Mouse (Mus musculus) heart, embryonic 11.5 days (tissue): ENCODE results near the gene Med16. TPM values are rescaled to one million over a fixed set of nuclear protein-coding genes. Genes with fewer than 3 reads are reported as not detected.

Experiments used
- ATAC-seq: fragments of 200-750 bp; cut with Nextera tagmentation; replicated peaks from 2 replicates; pipeline ENCODE4 v1.8.0; 2017; ENCODE audit warnings: moderate library complexity; ENCODE audit not compliant: insufficient number of reproducible peaks, low FRiP score, low TSS enrichment
- H3K27ac ChIP-seq: fragments of 300-500 bp; sonication (generic); 2 replicates; pipeline ENCODE4 v1.5.1; 2014; ENCODE audit warnings: mild to moderate bottlenecking, low read depth, low read length
- H3K27me3 ChIP-seq: fragments of 300-500 bp; sonication (generic); 2 replicates; pipeline ENCODE4 v1.6.1; 2014; ENCODE audit warnings: mild to moderate bottlenecking, low read length, mixed read lengths; ENCODE audit not compliant: control insufficient read depth, insufficient read depth
- H3K36me3 ChIP-seq: fragments of 300-500 bp; sonication (generic); 2 replicates; pipeline ENCODE4 v1.6.1; 2014; ENCODE audit warnings: mild to moderate bottlenecking, low read length, moderate library complexity, mixed read lengths; ENCODE audit not compliant: control insufficient read depth, insufficient read depth
- H3K4me1 ChIP-seq: fragments of 300-500 bp; sonication (generic); 2 replicates; pipeline ENCODE4 v1.6.1; 2014; ENCODE audit warnings: low read length; ENCODE audit not compliant: control insufficient read depth, insufficient read depth
- H3K4me2 ChIP-seq: fragments of 300-500 bp; sonication (generic); 2 replicates; pipeline ENCODE4 v1.6.1; 2014; ENCODE audit warnings: mild to moderate bottlenecking, moderate library complexity
- H3K4me3 ChIP-seq: fragments of 300-500 bp; sonication (generic); 2 replicates; pipeline ENCODE4 v1.5.1; 2014; ENCODE audit warnings: low read depth, low read length
- H3K9ac ChIP-seq: fragments of 300-500 bp; sonication (generic); 2 replicates; pipeline ENCODE4 v1.6.1; 2014; ENCODE audit warnings: mild to moderate bottlenecking, low read depth, low read length, moderate library complexity
- H3K9me3 ChIP-seq: fragments of 300-500 bp; sonication (generic); replicated peaks from 2 replicates; pipeline ENCODE4 v1.6.1; 2016; ENCODE audit warnings: low read length; ENCODE audit not compliant: control insufficient read depth
- WGBS: fragments of 180-500 bp; shearing (Covaris S2); extraction: QIAGEN DNeasy Blood & Tissue Kit; methylation state at CpG from one replicate; pipeline ENCODE4 v1.1.7; 2014; ENCODE audit not compliant: insufficient replicate concordance; 5-methylcytosine and 5-hydroxymethylcytosine counted together
- polyA plus RNA-seq: library from polyadenylated mRNA; unstranded; fragments of >200 nt; fragmentation: Nextera tagmentation; extraction: Ambion mirVana; gene quantifications from 2 replicates; pipeline ENCODE4 v1.2.1, GENCODE M21; 2014

Gene Med16
- polyA plus RNA-seq, 1 experiment from 2014 or later, result 30.9 TPM

GRCm38 (mm10) chr10:79864351-79865188, 44.2 kb downstream of the Med16 start:
- Histone ChIP-seq H3K27me3 (no peaks in the 10 kb centered on the region), H3K36me3 (peaks cover 36% of the 10 kb centered on the region), H3K4me2 (no peak overlapping the region), H3K4me1 (no peaks in the 10 kb centered on the region), H3K9ac (no peak overlapping the region), H3K27ac (no peak overlapping the region), H3K4me3 (no peak overlapping the region), H3K9me3 (no peaks in the 10 kb centered on the region)
- ATAC-seq, result 0 out of 2 replicates have a peak, but pooled peaks have one; percentile 6
- 47% methylated on average over 10 of the region's 10 CpGs for WGBS

GRCm38 (mm10) chr10:79862925-79863324, 45.8 kb downstream of the Med16 start:
- H3K27ac ChIP-seq, result no peak overlapping the region
- peaks cover 12% of the 10 kb centered on the region for H3K4me1 ChIP-seq
- H3K9ac ChIP-seq, result no peak overlapping the region
- H3K9me3 ChIP-seq, result no peaks in the 10 kb centered on the region
- ATAC-seq, result no peak
- no peak overlapping the region for H3K4me3 ChIP-seq
- no peaks in the 10 kb centered on the region for H3K27me3 ChIP-seq
- H3K36me3 ChIP-seq, result peaks cover 41% of the 10 kb centered on the region
- WGBS, result 73% methylated on average over 10 of the region's 10 CpGs
- H3K4me2 ChIP-seq, result no peak overlapping the region

- Histone ChIP-seq H3K9ac (no peak overlapping the region), H3K4me2 (no peak overlapping the region), H3K36me3 (peaks cover 44% of the 10 kb centered on the region), H3K27me3 (no peaks in the 10 kb centered on the region), H3K4me1 (peaks cover 19% of the 10 kb centered on the region), H3K9me3 (no peaks in the 10 kb centered on the region), H3K27ac (no peak overlapping the region), H3K4me3 (no peak overlapping the region)
- WGBS, result 91% methylated on average over 23 of the region's 23 CpGs
- no peak for ATAC-seq
Observed at GRCm38 (mm10) chr10:79862049-79862788, 46.5 kb downstream of the Med16 start.

GRCm38 (mm10) chr10:79861230-79862048, 47.3 kb downstream of the Med16 start:
- WGBS, result 87% methylated on average over 25 of the region's 25 CpGs
- Histone ChIP-seq H3K27me3 (no peaks in the 10 kb centered on the region), H3K27ac (no peak overlapping the region), H3K4me3 (no peak overlapping the region), H3K36me3 (peaks cover 42% of the 10 kb centered on the region), H3K4me1 (peaks cover 27% of the 10 kb centered on the region), H3K9ac (no peak overlapping the region), H3K9me3 (no peaks in the 10 kb centered on the region), H3K4me2 (no peak overlapping the region)
- no peak for ATAC-seq

GRCm38 (mm10) chr10:79860079-79860911, 48.4 kb downstream of the Med16 start:
- ATAC-seq, result no peak
- no peak overlapping the region for H3K27ac ChIP-seq
- no peak overlapping the region for H3K4me2 ChIP-seq
- no peaks in the 10 kb centered on the region for H3K9me3 ChIP-seq
- H3K4me1 ChIP-seq, result peaks cover 29% of the 10 kb centered on the region
- WGBS, result 89% methylated on average over 26 of the region's 26 CpGs
- no peaks in the 10 kb centered on the region for H3K27me3 ChIP-seq
- H3K4me3 ChIP-seq, result no peak overlapping the region; the same call in 1 of the 2 replicates
- H3K9ac ChIP-seq, result 0 out of 2 replicates have a peak overlapping the region, but pooled peaks have one; percentile 44
- peaks cover 41% of the 10 kb centered on the region for H3K36me3 ChIP-seq

- Histone ChIP-seq H3K36me3 (peaks cover 41% of the 10 kb centered on the region), H3K9ac (no peak overlapping the region), H3K4me2 (no peak overlapping the region), H3K27ac (no peak overlapping the region), H3K9me3 (no peaks in the 10 kb centered on the region), H3K4me3 (no peak overlapping the region), H3K4me1 (peaks cover 29% of the 10 kb centered on the region), H3K27me3 (no peaks in the 10 kb centered on the region)
- no peak for ATAC-seq
- 87% methylated on average over 11 of the region's 11 CpGs for WGBS
Observed at GRCm38 (mm10) chr10:79859116-79859515, 49.6 kb downstream of the Med16 start.

- peak overlapping the region; percentile 64; the same call in 1 of the 2 replicates for H3K9ac ChIP-seq
Observed at GRCm38 (mm10) chr10:79858416-79859074, 50.2 kb downstream of the Med16 start.

More at GRCm38 (mm10) chr10:79858416-79859074, 50.2 kb downstream of the Med16 start:
- H3K27me3 ChIP-seq, result no peaks in the 10 kb centered on the region
- peak overlapping the region; percentile 78 for H3K4me2 ChIP-seq
- WGBS, result 59% methylated on average over 17 of the region's 17 CpGs
- H3K4me1 ChIP-seq, result peaks cover 29% of the 10 kb centered on the region
- peak overlapping the region; percentile 50; the same call in 1 of the 2 replicates for H3K27ac ChIP-seq
- peak overlapping the region; percentile 86 for H3K4me3 ChIP-seq
- H3K9me3 ChIP-seq, result no peaks in the 10 kb centered on the region
- H3K36me3 ChIP-seq, result peaks cover 41% of the 10 kb centered on the region
- no peak for ATAC-seq
